Mouse (Mus musculus): Measurements from ENCODE around the gene Parp3.
A peak's percentile ranks its signal among the peaks of the same experiment; 100 is the strongest.

DNA sequence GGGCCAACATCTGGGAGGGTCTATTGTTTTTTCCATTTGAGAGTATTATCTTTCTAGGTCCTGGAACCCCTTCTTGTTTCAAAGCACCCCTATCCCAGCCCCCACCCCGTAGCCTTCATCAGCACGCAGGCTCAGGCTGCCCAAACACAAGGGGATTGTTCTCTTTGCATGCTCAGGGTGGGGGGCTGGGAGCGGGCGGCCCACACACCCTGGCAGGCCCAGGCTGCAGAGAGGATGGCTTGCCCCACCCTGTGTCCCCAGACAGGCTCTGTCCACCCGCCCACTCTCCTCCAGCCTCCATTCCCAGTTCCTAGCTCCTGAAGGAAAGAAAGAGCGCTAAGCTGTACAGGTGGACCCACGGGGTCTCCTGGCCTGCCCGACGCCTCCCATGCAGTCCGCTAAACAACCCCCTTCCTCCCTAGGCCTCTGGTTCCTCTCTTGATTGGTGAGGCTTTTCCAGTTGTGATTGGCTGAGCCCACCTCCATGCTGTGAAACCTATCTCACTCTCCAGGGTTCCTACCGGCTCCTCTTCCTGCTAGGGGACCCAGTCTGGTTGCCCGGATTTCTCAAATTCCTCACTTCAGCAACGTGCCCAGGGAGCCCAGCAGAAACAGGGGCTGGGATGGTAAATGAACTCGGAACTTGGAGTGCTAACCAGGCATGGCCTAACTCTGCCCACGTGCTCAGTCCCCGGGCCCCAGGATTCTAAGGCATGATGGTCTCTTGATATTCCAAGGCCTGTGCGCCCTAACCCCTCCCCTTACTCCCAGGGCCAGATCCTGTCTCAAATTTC is 21.7 kb downstream of the Parp3 start:
- TF ChIP-seq USF1 (IDR thresholded peaks at IDR 0.05; ENCODE audit: low read depth) = peak; percentile 61
- no peak for TF ChIP-seq MYOD1 (IDR thresholded peaks at IDR 0.05; ENCODE audit: control insufficient read depth, insufficient read length, low read depth)
- TF ChIP-seq CTCF (IDR thresholded peaks at IDR 0.05; ENCODE audit: control insufficient read depth, insufficient read depth, insufficient read length) = no peak
- no peak for TF ChIP-seq MYOG (IDR thresholded peaks at IDR 0.05; ENCODE audit: control insufficient read depth, extremely low read depth, insufficient read length)
